Mouse (Mus musculus): ENCODE results near the gene Ric8a.

DNA sequence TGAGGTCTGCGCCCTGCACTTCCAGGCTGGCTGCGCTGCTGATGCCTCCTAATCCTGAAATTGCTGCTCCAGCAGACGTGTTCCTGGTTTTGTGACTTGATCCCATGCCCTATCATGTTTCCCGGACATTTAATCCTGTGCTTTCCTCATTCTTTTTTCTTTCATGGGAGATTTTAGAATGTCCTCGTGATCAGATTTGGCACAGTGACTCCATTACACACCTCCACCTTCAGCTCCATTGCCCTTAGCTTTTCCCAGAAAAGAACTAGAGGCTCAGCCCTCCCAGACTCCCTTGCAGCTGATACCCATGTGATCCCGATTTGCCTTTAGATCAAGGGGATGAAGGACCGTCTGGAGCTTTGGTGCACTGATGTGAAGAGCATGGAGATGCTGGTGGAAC lies 41.1 kb downstream of the Ric8a start:
- TF ChIP-seq ZNF384 (IDR thresholded peaks at IDR 0.05; ENCODE audit: low read depth, low read length) = no peak
- no peak for TF ChIP-seq CHD2 (IDR thresholded peaks at IDR 0.05; ENCODE audit: low read depth, low read length)
- no peak for TF ChIP-seq ZC3H11A (IDR thresholded peaks at IDR 0.05; ENCODE audit: borderline replicate concordance, low read depth, low read length)
- TF ChIP-seq HCFC1 (IDR thresholded peaks at IDR 0.05; ENCODE audit: borderline replicate concordance, insufficient read depth, low read length) = no peak
